Mouse (Mus musculus) liver, embryonic 13.5 days (tissue): ENCODE data around the gene Cux1. TPM values are rescaled to one million over a fixed set of nuclear protein-coding genes. Genes with fewer than 3 reads are reported as not detected.

Experiments used
- ATAC-seq: fragments of 200-750 bp; cut with Nextera tagmentation; 2 replicates; pipeline ENCODE4 v1.8.0; 2017; ENCODE audit warnings: low read depth, mild to moderate bottlenecking, moderate number of reproducible peaks, moderate library complexity
- DNase-seq: peaks from one replicate; pipeline ENCODE4 v3.0.0; 2022
- H3K27ac ChIP-seq: fragments of 300-500 bp; sonication (generic); 2 replicates; pipeline ENCODE4 v1.5.1; 2015; ENCODE audit warnings: moderate library complexity, mild to moderate bottlenecking, inconsistent platforms
- H3K27me3 ChIP-seq: fragments of 300-500 bp; sonication (generic); 2 replicates; pipeline ENCODE4 v1.6.1; 2015; ENCODE audit warnings: mild to moderate bottlenecking, inconsistent platforms
- H3K36me3 ChIP-seq: fragments of 300-500 bp; sonication (generic); 2 replicates; pipeline ENCODE4 v1.6.1; 2015; ENCODE audit warnings: mild to moderate bottlenecking, inconsistent platforms
- H3K4me1 ChIP-seq: fragments of 300-500 bp; sonication (generic); replicated peaks from 2 replicates; pipeline ENCODE4 v1.6.1; 2015; ENCODE audit warnings: inconsistent platforms
- H3K4me2 ChIP-seq: fragments of 300-500 bp; sonication (generic); 2 replicates; pipeline ENCODE4 v1.6.1; 2015; ENCODE audit warnings: inconsistent platforms, mild to moderate bottlenecking, moderate library complexity
- H3K4me3 ChIP-seq: fragments of 300-500 bp; sonication (generic); replicated peaks from 2 replicates; pipeline ENCODE4 v1.5.1; 2015; ENCODE audit warnings: mild to moderate bottlenecking, inconsistent platforms
- H3K9ac ChIP-seq: fragments of 300-500 bp; sonication (generic); 2 replicates; pipeline ENCODE4 v1.6.1; 2015; ENCODE audit warnings: mild to moderate bottlenecking, inconsistent platforms
- H3K9me3 ChIP-seq: fragments of 300-500 bp; sonication (generic); replicated peaks from 2 replicates; pipeline ENCODE4 v1.6.1; 2016; ENCODE audit warnings: inconsistent platforms
- WGBS: fragments of 180-500 bp; shearing (Covaris S2); methylation state at CpG from one replicate; pipeline ENCODE4 v1.1.7; 2015; ENCODE audit not compliant: insufficient replicate concordance; 5-methylcytosine and 5-hydroxymethylcytosine counted together
- polyA plus RNA-seq: library from polyadenylated mRNA; unstranded; fragments of >200 nt; fragmentation: Nextera tagmentation; extraction: Ambion mirVana; gene quantifications from 2 replicates; pipeline ENCODE4 v1.2.1, GENCODE M21; 2015

Cux1 gene
- polyA plus RNA-seq = 16.6 and 20.5 TPM in 2 replicates

DNA sequence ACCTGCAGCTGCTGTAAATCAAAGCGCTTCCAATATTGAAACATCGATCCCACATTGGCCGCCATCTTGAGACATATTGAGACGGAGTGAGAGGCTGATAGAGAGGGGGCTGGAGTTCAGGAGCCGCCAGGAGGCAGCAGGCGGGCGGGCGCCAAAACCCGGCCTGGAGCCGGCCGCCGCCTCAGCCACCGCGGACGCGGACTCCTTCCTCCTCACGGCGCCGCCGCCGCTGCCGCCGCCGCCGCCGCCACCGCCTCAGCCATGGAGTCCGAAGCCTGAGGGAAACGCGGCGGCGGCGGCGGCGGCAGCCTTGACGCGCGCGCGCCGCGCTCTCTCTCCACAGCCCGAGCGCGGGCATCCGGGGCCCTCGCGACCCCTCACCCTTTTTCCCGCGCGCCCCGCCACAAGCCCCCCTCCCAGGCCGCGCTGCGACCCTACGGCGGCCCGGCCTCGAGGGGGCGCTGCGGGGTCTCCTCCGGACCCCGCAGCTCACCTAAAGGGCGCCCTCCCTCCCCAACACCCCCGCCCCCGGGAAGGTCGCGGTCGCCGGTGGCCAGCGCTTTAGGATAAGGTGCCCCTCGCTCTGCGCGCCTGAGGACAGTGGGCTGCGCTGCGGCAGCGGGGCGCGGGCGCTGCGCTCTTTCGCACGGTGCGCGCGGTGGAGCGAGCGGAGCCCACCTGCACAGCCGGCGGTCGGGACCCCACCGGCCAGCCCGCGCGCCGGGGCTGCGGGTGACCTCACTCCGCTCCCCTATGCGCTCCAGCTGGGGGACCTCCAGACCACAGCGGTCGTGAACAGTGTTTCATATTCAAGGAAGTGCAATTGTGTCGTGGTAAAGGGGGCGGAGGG, at the start of gene Cux1:
Gene Cux1 (minus strand): TSS at position 315 of the 850 bp plus-strand sequence.
- WGBS = under 1% methylated on average over 91 of the region's 103 CpGs
- H3K27ac ChIP-seq = peak within 1 kb of the TSS; percentile 73
- peaks cover 43% of the 10 kb centered on the region for H3K27me3 ChIP-seq

DNA sequence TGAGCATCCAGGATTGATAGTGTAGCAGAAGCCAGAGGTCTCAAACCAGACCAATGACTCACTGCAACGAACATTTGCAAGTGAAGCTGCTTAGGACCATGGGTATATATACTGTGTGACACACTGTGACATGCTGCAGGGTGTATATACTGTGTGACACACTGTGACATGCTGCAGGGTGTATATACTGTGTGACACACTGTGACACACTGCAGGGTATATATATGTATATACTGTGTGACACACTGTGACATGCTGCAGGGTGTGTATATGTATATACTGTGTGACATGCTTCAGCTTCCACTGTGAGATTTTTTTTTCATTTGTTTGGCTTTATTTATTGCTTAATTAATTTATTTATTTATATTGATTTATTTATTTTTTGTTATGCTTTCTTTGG, 45.1 kb upstream of the Cux1 start:
- H3K9ac ChIP-seq = no peak overlapping the region
- no peaks in the 10 kb centered on the region for H3K9me3 ChIP-seq
- no peak overlapping the region for H3K4me2 ChIP-seq
- no peaks in the 10 kb centered on the region for H3K4me1 ChIP-seq
- DNase-seq (no peak), ATAC-seq (no peak)
- H3K36me3 ChIP-seq = no peaks in the 10 kb centered on the region
- no peak overlapping the region for H3K27ac ChIP-seq
- 54% methylated on average over 1 of the region's 1 CpGs for WGBS
- no peak overlapping the region for H3K4me3 ChIP-seq
- no peaks in the 10 kb centered on the region for H3K27me3 ChIP-seq

More for the DNA sequence above, at the start of gene Cux1:
- H3K9me3 ChIP-seq = no peaks in the 10 kb centered on the region
- H3K4me2 ChIP-seq = peak within 1 kb of the TSS; percentile 99
- H3K9ac ChIP-seq = peak within 1 kb of the TSS; percentile 84
- no peaks in the 10 kb centered on the region for H3K36me3 ChIP-seq
- H3K4me1 ChIP-seq = peaks cover 47% of the 10 kb centered on the region
- peak; percentile 87 for ATAC-seq
- H3K4me3 ChIP-seq = peak within 1 kb of the TSS; percentile 94
- peak; percentile 75 for DNase-seq

DNA sequence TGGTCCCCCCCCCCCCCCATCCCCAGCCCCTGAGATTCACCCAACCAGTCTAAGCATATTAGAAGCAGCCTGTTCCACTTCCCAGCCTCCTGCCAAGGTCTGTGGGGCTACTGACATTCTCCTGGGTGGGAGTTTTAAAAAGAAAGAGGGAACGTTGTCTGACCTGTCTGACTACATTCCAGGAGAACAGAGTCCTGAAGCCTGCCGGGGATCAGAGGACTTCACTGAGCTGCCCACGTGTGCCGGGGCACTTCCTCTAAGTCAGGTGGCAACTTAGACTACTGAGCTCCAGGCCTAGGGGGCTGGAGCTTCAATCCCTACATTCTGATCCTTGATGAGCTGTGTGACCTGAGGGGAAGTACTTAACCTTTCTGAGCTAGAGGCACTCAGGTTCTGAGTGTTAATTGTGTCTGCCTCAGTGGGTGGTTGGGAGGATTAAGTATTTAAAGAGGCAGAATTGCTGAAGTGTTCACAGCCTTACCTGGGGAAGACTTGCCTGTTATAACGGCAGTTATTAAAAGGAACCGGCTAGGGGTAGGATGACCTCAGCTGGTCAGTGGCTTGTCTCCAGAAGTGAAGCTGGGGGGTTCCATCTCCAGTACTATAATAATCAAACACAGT, 41.6 kb upstream of the Cux1 start:
- H3K27me3 ChIP-seq = no peaks in the 10 kb centered on the region
- DNase-seq (no peak), ATAC-seq (no peak)
- H3K36me3 ChIP-seq = no peaks in the 10 kb centered on the region
- H3K9me3 ChIP-seq = no peaks in the 10 kb centered on the region
- H3K4me2 ChIP-seq = no peak overlapping the region
- no peak overlapping the region for H3K4me3 ChIP-seq
- WGBS = 64% methylated on average over 6 of the region's 6 CpGs
- H3K9ac ChIP-seq = no peak overlapping the region
- 0 out of 2 replicates have a peak, but pooled peaks cover 4% of the 10 kb centered on the region for H3K4me1 ChIP-seq
- H3K27ac ChIP-seq = no peak overlapping the region

DNA sequence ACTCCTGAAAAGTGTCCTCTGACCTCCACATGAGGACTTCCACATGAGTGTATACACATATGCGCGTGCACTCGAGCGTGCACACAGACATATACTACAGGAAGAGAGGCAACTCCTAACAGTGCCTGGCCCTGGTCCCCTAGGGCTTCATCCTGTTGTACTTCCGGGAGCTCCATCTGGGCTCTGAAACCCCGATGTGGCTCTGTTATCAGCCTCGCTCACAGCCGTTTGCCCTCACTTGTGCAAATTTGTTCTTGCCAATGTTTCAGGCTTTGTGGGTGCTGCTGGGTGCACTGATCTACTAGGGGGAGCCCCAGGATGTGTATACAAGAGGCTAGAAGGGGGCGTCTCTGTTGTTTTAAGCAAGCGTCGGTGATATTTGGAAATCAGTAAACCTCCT, 37.9 kb upstream of the Cux1 start:
- H3K4me2 ChIP-seq = no peak overlapping the region
- H3K4me1 ChIP-seq = 0 out of 2 replicates have a peak, but pooled peaks cover 4% of the 10 kb centered on the region
- H3K27me3 ChIP-seq = no peaks in the 10 kb centered on the region
- no peak overlapping the region for H3K4me3 ChIP-seq
- H3K9ac ChIP-seq = no peak overlapping the region
- no peak for DNase-seq
- no peaks in the 10 kb centered on the region for H3K9me3 ChIP-seq
- no peaks in the 10 kb centered on the region for H3K36me3 ChIP-seq
- ATAC-seq = no peak
- WGBS = 51% methylated on average over 11 of the region's 11 CpGs
- no peak overlapping the region for H3K27ac ChIP-seq

DNA sequence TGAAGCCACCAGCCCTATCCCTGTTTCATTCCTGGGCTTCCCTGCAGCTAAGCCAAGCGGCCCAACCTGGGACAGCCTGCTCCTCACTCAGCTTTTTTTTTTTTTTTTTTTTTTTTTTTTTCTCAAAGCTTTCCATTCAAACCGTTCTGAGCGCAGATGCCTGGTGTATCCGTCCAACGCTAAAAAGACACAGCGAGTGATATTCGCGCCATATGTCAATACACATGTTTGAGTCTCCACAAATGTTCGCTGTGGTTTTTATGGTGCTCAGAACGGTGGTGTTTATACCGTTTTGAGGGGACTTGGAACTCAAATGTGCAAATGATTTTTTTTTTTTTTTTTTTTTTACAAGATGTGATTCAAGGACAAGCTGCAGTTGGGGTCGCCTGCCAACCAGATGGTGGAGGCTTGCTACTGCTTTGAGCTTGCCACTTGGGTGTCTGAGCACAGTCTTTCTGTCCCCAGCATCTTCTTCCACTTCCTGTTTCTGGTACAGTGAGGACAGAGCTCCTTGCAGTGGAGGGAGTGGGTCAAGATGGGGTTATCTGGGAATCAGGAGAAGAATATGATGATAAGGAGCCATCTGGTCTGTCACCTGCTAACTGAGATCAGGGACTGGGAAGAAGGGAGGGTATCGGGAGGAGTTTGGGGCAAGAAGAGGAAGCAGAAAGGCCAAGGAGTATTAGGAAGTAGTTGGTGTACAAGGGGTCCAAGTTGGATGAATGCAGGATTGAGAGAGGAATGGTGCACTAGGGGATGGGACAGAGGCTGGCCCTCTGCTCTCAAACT, 36.1 kb upstream of the Cux1 start:
- H3K36me3 ChIP-seq = no peaks in the 10 kb centered on the region
- no peak overlapping the region for H3K4me2 ChIP-seq
- H3K27me3 ChIP-seq = 0 out of 2 replicates have a peak, but pooled peaks cover 3% of the 10 kb centered on the region
- DNase-seq (no peak), ATAC-seq (no peak)
- no peaks in the 10 kb centered on the region for H3K9me3 ChIP-seq
- no peak overlapping the region for H3K4me3 ChIP-seq
- 0 out of 2 replicates have a peak, but pooled peaks cover 4% of the 10 kb centered on the region for H3K4me1 ChIP-seq
- H3K27ac ChIP-seq = no peak overlapping the region
- no peak overlapping the region for H3K9ac ChIP-seq
- 72% methylated on average over 13 of the region's 13 CpGs for WGBS

DNA sequence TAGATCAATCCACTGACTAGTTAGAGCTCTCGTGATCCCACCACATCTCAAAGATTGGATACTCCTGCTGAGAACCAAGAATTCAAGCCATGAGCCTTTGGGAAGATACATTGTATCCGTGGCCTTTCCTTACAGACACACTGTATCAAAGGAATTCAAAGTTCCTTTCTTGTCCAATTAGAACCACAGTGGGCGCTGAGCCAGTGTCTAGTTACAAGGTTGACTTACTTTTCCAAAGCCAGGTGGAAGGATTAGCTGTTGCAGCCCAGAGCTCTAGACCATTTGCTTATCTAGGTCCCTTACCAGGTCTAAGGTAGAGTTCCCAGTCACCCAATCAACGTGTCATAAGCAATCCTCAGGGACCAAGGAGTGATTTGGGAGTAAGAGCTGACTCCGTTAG, 33.2 kb upstream of the Cux1 start:
- H3K4me2 ChIP-seq = no peak overlapping the region
- no peaks in the 10 kb centered on the region for H3K36me3 ChIP-seq
- ATAC-seq (no peak), DNase-seq (no peak)
- 0 out of 2 replicates have a peak, but pooled peaks cover 4% of the 10 kb centered on the region for H3K4me1 ChIP-seq
- H3K27ac ChIP-seq = no peak overlapping the region
- no peaks in the 10 kb centered on the region for H3K9me3 ChIP-seq
- H3K27me3 ChIP-seq = 0 out of 2 replicates have a peak, but pooled peaks cover 3% of the 10 kb centered on the region
- no peak overlapping the region for H3K9ac ChIP-seq
- H3K4me3 ChIP-seq = no peak overlapping the region
- WGBS = 59% methylated on average over 5 of the region's 5 CpGs

DNA sequence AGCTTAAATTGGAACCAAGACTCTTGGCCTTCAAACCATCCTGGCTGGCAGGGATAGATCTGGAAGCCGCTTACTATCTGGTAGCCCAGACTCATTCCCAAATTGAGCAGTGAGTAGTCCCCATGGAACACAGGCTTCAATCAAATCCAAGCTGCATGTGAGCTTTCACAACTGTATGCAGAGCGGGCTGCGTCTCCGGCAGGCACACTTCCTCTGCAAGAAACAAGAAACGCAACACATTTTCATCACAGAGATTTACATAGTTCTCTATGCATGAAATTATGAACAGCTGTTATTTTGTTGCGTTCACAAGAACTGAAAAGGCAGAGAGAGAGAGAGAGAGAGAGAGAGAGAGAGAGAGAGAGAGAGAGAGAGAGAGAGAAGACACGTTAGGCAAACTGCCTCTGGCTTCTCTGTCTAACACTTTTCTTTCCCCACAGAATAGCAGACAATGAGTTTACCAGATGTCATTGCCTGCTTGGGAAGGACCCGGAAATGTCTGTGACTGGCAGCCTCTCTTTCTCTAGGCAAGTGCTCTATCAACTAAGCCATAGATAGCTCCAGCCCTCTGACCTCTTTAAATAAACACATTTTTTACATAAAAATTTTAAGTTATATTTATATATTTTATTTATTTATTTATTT, 27.7 kb upstream of the Cux1 start:
- ATAC-seq (no peak), DNase-seq (no peak)
- Histone ChIP-seq H3K27ac (no peak overlapping the region), H3K9me3 (no peaks in the 10 kb centered on the region), H3K27me3 (0 out of 2 replicates have a peak, but pooled peaks cover 3% of the 10 kb centered on the region), H3K4me1 (no peaks in the 10 kb centered on the region), H3K9ac (no peak overlapping the region), H3K4me3 (no peak overlapping the region), H3K36me3 (no peaks in the 10 kb centered on the region), H3K4me2 (no peak overlapping the region)
- WGBS = 69% methylated on average over 8 of the region's 8 CpGs

DNA sequence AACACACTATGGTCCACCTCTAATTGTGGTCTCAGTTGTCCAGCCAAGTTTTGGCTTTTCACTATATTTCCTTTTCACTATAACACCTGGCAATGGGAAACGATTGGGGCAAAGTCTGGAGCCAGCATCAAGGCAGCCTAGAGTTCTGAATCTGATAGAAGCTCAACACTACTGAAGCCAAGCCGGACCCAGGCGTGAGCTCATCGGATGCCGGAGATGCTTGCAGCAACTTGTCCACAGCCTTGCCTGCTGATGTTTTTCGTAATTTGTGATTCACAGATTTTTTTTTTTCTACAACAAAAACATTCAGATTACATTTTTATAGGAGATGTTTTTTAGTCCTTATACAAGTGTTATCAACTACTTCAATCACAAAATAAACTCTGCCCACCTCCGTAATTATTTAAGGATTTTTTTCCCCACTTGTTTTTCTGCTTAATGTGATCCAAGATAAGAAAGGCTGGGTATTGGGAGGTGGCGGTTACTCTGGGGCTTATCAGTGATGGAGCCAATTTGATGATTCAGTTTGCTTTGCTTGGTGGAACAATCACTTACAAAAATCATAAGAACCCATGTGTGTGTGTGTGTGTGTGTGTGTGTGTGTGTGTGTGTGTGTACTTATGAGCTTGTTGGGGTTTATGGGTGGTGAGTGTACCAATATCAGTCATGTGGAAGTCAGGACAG, 24.7 kb upstream of the Cux1 start:
- ATAC-seq (no peak), DNase-seq (no peak)
- 59% methylated on average over 8 of the region's 8 CpGs for WGBS
- H3K4me2 ChIP-seq = no peak overlapping the region
- no peak overlapping the region for H3K27ac ChIP-seq
- H3K36me3 ChIP-seq = no peaks in the 10 kb centered on the region
- H3K27me3 ChIP-seq = 0 out of 2 replicates have a peak, but pooled peaks cover 3% of the 10 kb centered on the region
- no peaks in the 10 kb centered on the region for H3K9me3 ChIP-seq
- H3K4me3 ChIP-seq = no peak overlapping the region
- no peaks in the 10 kb centered on the region for H3K4me1 ChIP-seq
- no peak overlapping the region for H3K9ac ChIP-seq

DNA sequence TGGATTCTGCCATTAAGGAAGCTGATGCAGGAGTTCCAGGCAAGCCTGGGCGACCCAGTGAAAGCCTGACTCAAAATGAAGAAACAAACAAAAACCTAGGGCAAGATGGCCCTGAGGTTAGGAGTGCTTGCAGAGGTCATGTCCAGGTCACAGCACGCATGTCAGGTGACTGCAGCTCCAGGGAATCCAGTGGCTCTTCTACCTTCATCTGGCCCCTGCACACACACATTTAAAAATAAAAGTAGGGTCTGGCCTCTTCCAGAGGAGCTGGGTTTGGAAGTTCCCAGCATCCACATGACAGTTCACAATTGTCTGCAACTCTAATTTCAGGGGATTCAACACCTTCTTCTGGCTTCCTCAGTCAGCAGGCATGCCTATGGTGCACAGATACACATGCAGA, 21.7 kb upstream of the Cux1 start:
- H3K9me3 ChIP-seq = no peaks in the 10 kb centered on the region
- H3K27me3 ChIP-seq = 0 out of 2 replicates have a peak, but pooled peaks cover 3% of the 10 kb centered on the region
- H3K4me2 ChIP-seq = no peak overlapping the region
- no peak overlapping the region for H3K4me3 ChIP-seq
- WGBS = 49% methylated on average over 2 of the region's 2 CpGs
- H3K27ac ChIP-seq = no peak overlapping the region
- no peaks in the 10 kb centered on the region for H3K36me3 ChIP-seq
- H3K4me1 ChIP-seq = no peaks in the 10 kb centered on the region
- no peak overlapping the region for H3K9ac ChIP-seq
- DNase-seq = no peak
- no peak for ATAC-seq

DNA sequence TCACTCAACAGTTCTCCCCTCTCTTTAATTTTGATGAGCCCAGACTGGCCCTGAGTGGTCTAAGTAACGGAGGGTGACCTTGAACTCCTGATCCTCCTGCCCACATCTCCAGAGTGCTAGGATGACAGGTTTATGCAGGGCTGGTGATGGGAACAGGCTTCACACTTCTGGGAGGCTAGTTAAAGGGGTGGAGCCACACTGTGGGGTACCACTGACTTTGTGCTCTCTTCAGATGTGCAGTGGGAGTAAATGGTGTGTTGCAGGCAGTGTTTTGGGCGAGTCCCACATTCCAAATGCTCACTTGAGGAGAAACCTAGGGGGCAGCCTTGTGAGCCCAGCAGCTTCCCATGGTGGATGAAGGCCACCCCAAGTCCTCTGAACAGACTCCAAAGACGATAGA, 21.2 kb upstream of the Cux1 start:
- DNase-seq (no peak), ATAC-seq (no peak)
- no peak overlapping the region for H3K4me3 ChIP-seq
- no peaks in the 10 kb centered on the region for H3K36me3 ChIP-seq
- H3K27ac ChIP-seq = no peak overlapping the region
- 0 out of 2 replicates have a peak, but pooled peaks cover 3% of the 10 kb centered on the region for H3K27me3 ChIP-seq
- 50% methylated on average over 3 of the region's 3 CpGs for WGBS
- H3K9me3 ChIP-seq = no peaks in the 10 kb centered on the region
- H3K4me2 ChIP-seq = no peak overlapping the region
- H3K9ac ChIP-seq = no peak overlapping the region
- H3K4me1 ChIP-seq = no peaks in the 10 kb centered on the region
